Comparison of ENCODE assay signal across 8 mouse cellular contexts in genomic region chr1:153898989-153899730, GRCm38 (mm10). TPM values are rescaled to one million over a fixed set of nuclear protein-coding genes. Genes with fewer than 3 reads are reported as not detected.
DNase-seq lines count a peak whose midpoint lies in the region; ATAC-seq lines count a peak whose summit lies in the region.

No protein-coding gene starts in this region.

- H3K4me2 ChIP-seq in heart, embryonic 15.5 days = peak overlapping the region; percentile 80
- peak overlapping the region; percentile 82 for H3K4me2 ChIP-seq in heart, embryonic 16.5 days (ENCODE audit: low read depth, low read length)

- peak; percentile 38; the same call in 1 of the 2 replicates for ATAC-seq in heart, embryonic 15.5 days (replicated peaks; ENCODE audit: insufficient number of reproducible peaks, insufficient read depth, low FRiP score, low read depth)
- ATAC-seq in heart, embryonic 16.5 days (replicated peaks; ENCODE audit: extremely low read depth, insufficient read depth, low FRiP score) = 0 out of 2 replicates have a peak, but pooled peaks have one; percentile 19

- peaks cover 20% of the 10 kb centered on the region for H3K4me1 ChIP-seq in heart, embryonic 15.5 days (replicated peaks)
- H3K4me1 ChIP-seq in heart, embryonic 16.5 days (ENCODE audit: control insufficient read depth, insufficient read depth, low read length) = peaks cover 13% of the 10 kb centered on the region
- H3K4me1 ChIP-seq in midbrain, embryonic 10.5 days = peaks cover 41% of the 10 kb centered on the region

- 20% methylated on average over 22 of the region's 22 CpGs for WGBS in heart, embryonic 15.5 days
- 16% methylated on average over 22 of the region's 22 CpGs for WGBS in heart, embryonic 16.5 days
- WGBS in midbrain, embryonic 10.5 days = 19% methylated on average over 22 of the region's 22 CpGs

- no peak for DNase-seq in heart, adult 9 months (ENCODE audit: low spot score in 2 of 2)
- peak; percentile 68 for DNase-seq in brain, adult 2 months (ENCODE audit: low read depth, low spot score)
- DNase-seq in midbrain, embryonic 10.5 days (ENCODE audit: low spot score) = no peak
- no peak for DNase-seq in urinary bladder, adult 2 months (ENCODE audit: low spot score)
- DNase-seq in MN1 (ENCODE audit: low spot score) = no peak
- DNase-seq in urinary bladder, postnatal 14 days (ENCODE audit: low spot score) = no peak

- H3K4me3 ChIP-seq in heart, embryonic 15.5 days = peak overlapping the region; percentile 76
- H3K4me3 ChIP-seq in heart, embryonic 16.5 days (ENCODE audit: low read length) = peak overlapping the region; percentile 88
- H3K4me3 ChIP-seq in midbrain, embryonic 10.5 days = peak overlapping the region; percentile 90

- peak overlapping the region; percentile 95 for H3K27ac ChIP-seq in heart, embryonic 15.5 days
- peak overlapping the region; percentile 85 for H3K27ac ChIP-seq in heart, embryonic 16.5 days (ENCODE audit: low read length)
- peak overlapping the region; percentile 93 for H3K27ac ChIP-seq in midbrain, embryonic 10.5 days (replicated peaks)

- H3K9ac ChIP-seq in heart, embryonic 15.5 days = peak overlapping the region; percentile 59
- peak overlapping the region; percentile 71 for H3K9ac ChIP-seq in heart, embryonic 16.5 days (ENCODE audit: low read length)

- no peaks in the 10 kb centered on the region for H3K9me3 ChIP-seq in heart, embryonic 15.5 days (replicated peaks)
- H3K9me3 ChIP-seq in heart, embryonic 16.5 days (replicated peaks; ENCODE audit: control insufficient read depth, low read length) = no peaks in the 10 kb centered on the region
- no peaks in the 10 kb centered on the region for H3K9me3 ChIP-seq in midbrain, embryonic 10.5 days (replicated peaks)

- no peaks in the 10 kb centered on the region for H3K27me3 ChIP-seq in heart, embryonic 15.5 days
- no peaks in the 10 kb centered on the region for H3K27me3 ChIP-seq in heart, embryonic 16.5 days (ENCODE audit: control insufficient read depth, insufficient read depth, low read length)
- H3K27me3 ChIP-seq in midbrain, embryonic 10.5 days (ENCODE audit: low read depth, poor library complexity, severe bottlenecking) = no peaks in the 10 kb centered on the region

- peaks cover 15% of the 10 kb centered on the region for H3K36me3 ChIP-seq in heart, embryonic 15.5 days
- H3K36me3 ChIP-seq in heart, embryonic 16.5 days (ENCODE audit: control insufficient read depth, insufficient read depth) = peaks cover 12% of the 10 kb centered on the region; the same call in 1 of the 2 replicates
- peaks cover 17% of the 10 kb centered on the region for H3K36me3 ChIP-seq in midbrain, embryonic 10.5 days

RNA-seq across cellular contexts. Expression of gene Glul, which starts 0.6 kb away (rescaled TPM):
- polyA plus RNA-seq in heart, embryonic 15.5 days (2015; fragmentation: Nextera tagmentation; extraction: Ambion mirVana) = 56.4 and 68.3 TPM in 2 replicates
- 57.9 and 59.0 TPM in 2 replicates for polyA plus RNA-seq in heart, embryonic 16.5 days (2015; fragmentation: Nextera tagmentation; extraction: Ambion mirVana)
- 130 and 133 TPM in 2 replicates for polyA plus RNA-seq in midbrain, embryonic 10.5 days (2016; fragmentation: Nextera tagmentation; extraction: Ambion mirVana)
- 244 and 313 TPM in 2 replicates for polyA plus RNA-seq in urinary bladder, adult 2 months (2012; rRNA removed)

RNA-seq across cellular contexts. Expression of gene Teddm2, which starts 0.9 kb away (rescaled TPM):
- 0.19 and 0.44 TPM in 2 replicates for polyA plus RNA-seq in heart, embryonic 15.5 days (2015; fragmentation: Nextera tagmentation; extraction: Ambion mirVana)
- polyA plus RNA-seq in heart, embryonic 16.5 days (2015; fragmentation: Nextera tagmentation; extraction: Ambion mirVana) = 0.33 and 0.35 TPM in 2 replicates
- polyA plus RNA-seq in midbrain, embryonic 10.5 days (2016; fragmentation: Nextera tagmentation; extraction: Ambion mirVana) = 0.39 and 0.42 TPM in 2 replicates
- 0.77 and 1.1 TPM in 2 replicates for polyA plus RNA-seq in urinary bladder, adult 2 months (2012; rRNA removed)

RNA-seq across cellular contexts. Expression of gene Teddm1a, which starts 7.6 kb away (rescaled TPM):
- polyA plus RNA-seq in heart, embryonic 15.5 days (2015; fragmentation: Nextera tagmentation; extraction: Ambion mirVana) = not detected in 2 replicates
- polyA plus RNA-seq in heart, embryonic 16.5 days (2015; fragmentation: Nextera tagmentation; extraction: Ambion mirVana) = not detected in 2 replicates
- polyA plus RNA-seq in midbrain, embryonic 10.5 days (2016; fragmentation: Nextera tagmentation; extraction: Ambion mirVana) = not detected in 2 replicates
- not detected in 2 replicates for polyA plus RNA-seq in urinary bladder, adult 2 months (2012; rRNA removed)

RNA-seq across cellular contexts. Expression of gene Teddm1b, which starts 25.0 kb away (rescaled TPM):
- polyA plus RNA-seq in heart, embryonic 15.5 days (2015; fragmentation: Nextera tagmentation; extraction: Ambion mirVana) = 0.10 TPM in 2 replicates
- 0.10 and 0.11 TPM in 2 replicates for polyA plus RNA-seq in heart, embryonic 16.5 days (2015; fragmentation: Nextera tagmentation; extraction: Ambion mirVana)
- polyA plus RNA-seq in midbrain, embryonic 10.5 days (2016; fragmentation: Nextera tagmentation; extraction: Ambion mirVana) = 0.49 and 0.83 TPM in 2 replicates
- polyA plus RNA-seq in urinary bladder, adult 2 months (2012; rRNA removed) = 0.03 TPM in 1 of 2 replicates, not detected in the other

RNA-seq across cellular contexts. Expression of gene Rgsl1, which starts 55.2 kb away (rescaled TPM):
- not detected in 2 replicates for polyA plus RNA-seq in heart, embryonic 15.5 days (2015; fragmentation: Nextera tagmentation; extraction: Ambion mirVana)
- polyA plus RNA-seq in heart, embryonic 16.5 days (2015; fragmentation: Nextera tagmentation; extraction: Ambion mirVana) = not detected in 2 replicates
- polyA plus RNA-seq in midbrain, embryonic 10.5 days (2016; fragmentation: Nextera tagmentation; extraction: Ambion mirVana) = not detected in 2 replicates
- 0.72 and 0.80 TPM in 2 replicates for polyA plus RNA-seq in urinary bladder, adult 2 months (2012; rRNA removed)
